Mouse (Mus musculus): ENCODE measurements around the gene Armc7. TPM values are rescaled to one million over a fixed set of nuclear protein-coding genes. Genes with fewer than 3 reads are reported as not detected.
A peak's percentile ranks its signal among the peaks of the same experiment; 100 is the strongest.
"Not testable (repeated sequence)": the region's sequence is repeated elsewhere in the genome, so short reads cannot be mapped to it uniquely, and the experiment has no call there.

The Armc7 gene
- total RNA-seq, 1 experiment from 2014 or later = 52.8 TPM

GRCm38 (mm10) chr11:115483278-115483677, 7.8 kb downstream of the Armc7 start:
- ATAC-seq (ENCODE audit: extremely low read depth, insufficient number of reproducible peaks, low FRiP score, poor library complexity, severe bottlenecking) = no peak

GRCm38 (mm10) chr11:115483726-115484125, 8.3 kb downstream of the Armc7 start:
- ATAC-seq (ENCODE audit: extremely low read depth, insufficient number of reproducible peaks, low FRiP score, poor library complexity, severe bottlenecking) = peak; percentile 75

DNA sequence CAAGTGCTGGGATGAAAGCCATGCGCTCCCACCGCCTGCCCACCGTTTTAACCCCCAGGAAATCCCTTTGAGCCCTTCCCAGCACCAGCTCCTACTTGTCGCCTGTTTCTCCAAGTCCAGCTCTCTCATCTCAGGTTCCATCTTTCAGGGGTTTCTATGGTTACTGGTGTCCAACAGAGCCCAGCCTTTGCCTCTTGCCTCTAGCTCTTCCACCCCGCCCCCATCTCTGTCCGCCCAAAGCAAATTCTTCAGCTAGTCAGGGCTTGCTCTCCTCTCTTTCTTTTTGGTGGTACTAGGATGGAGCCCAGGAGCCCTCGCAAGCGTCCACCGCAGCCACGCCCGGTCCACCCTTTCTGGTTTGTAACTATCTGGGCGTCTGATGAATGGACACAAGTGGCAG, 9.7 kb downstream of the Armc7 start:
- no peak for ATAC-seq (ENCODE audit: extremely low read depth, insufficient number of reproducible peaks, low FRiP score, poor library complexity, severe bottlenecking)

GRCm38 (mm10) chr11:115488551-115489104, 13.2 kb downstream of the Armc7 start:
- ATAC-seq (ENCODE audit: extremely low read depth, insufficient number of reproducible peaks, low FRiP score, poor library complexity, severe bottlenecking) = no peak

DNA sequence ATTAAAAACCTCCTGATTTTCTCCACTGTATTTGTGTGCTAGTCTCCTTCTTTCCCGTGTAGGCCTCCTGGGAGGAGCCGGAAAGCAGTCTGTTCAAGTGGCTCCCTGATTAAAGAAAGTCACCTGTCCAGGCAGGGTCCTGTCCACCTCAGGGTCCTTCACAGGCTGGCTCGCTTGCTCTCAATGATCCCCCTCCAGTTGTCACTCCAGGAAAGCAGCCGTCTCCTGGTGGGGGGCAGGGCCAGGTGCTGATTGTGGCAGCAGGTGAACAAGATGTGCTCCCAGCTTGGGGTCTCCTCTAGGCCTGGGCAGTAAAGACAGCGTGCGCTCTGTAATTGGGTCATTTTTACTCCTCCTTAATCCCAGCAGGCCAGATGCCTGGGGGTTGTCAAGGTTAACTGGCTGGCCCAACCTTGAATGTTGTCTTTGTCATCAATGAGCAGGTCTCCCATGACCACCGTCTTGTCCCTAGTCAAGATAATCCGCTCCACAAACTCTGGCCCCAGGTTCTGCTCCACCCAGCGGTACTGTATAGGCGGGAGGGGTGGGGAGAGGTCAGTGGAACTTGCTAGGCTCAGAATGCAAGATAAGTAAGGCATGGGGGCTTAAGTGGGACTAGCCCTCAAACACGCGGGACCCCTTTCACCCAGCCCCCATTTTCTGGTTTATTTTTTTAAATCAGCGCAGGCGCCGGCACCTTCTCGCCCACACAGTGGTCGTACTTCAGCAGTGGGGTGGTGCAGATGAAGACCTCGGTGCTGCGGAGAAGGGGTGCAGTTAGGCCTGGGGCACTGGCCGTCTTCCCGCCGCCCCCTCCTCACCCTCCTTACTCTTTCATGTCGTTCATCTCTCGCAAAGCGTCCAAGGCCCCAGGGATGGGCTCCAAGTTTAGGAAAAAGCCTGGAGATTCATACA, 15.2 kb downstream of the Armc7 start:
- no peak for ATAC-seq (ENCODE audit: extremely low read depth, insufficient number of reproducible peaks, low FRiP score, poor library complexity, severe bottlenecking)

- peak; percentile 89 for ATAC-seq (ENCODE audit: extremely low read depth, insufficient number of reproducible peaks, low FRiP score, poor library complexity, severe bottlenecking)
Measured at GRCm38 (mm10) chr11:115491356-115492083, 16.1 kb downstream of the Armc7 start, which contains the start of gene Nt5c. Gene Nt5c (minus strand): TSS chr11:115491862.

GRCm38 (mm10) chr11:115492387-115492786, 16.9 kb downstream of the Armc7 start:
- no peak for ATAC-seq (ENCODE audit: extremely low read depth, insufficient number of reproducible peaks, low FRiP score, poor library complexity, severe bottlenecking)

DNA sequence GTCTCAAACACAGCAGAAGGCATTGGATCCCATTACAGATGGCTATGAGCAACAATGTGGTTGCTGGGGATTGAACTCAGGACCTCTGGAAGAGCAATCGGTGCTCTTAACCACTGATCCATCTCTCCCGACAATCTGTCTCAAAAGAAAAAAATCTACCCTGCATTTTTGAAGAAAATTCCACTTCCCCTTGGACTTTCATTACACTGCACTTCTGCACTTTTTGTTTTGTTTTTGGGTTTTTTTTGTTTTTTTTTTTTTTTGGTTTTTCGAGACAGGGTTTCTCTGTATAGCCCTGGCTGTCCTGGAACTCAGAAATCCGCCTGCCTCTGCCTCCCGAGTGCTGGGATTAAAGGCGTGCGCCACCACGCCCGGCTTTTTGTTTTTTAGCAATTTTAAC, 21.1 kb downstream of the Armc7 start:
- ATAC-seq (ENCODE audit: extremely low read depth, insufficient number of reproducible peaks, low FRiP score, poor library complexity, severe bottlenecking) = not testable (repeated sequence)

GRCm38 (mm10) chr11:115502636-115503035, 27.2 kb downstream of the Armc7 start:
- no peak for ATAC-seq (ENCODE audit: extremely low read depth, insufficient number of reproducible peaks, low FRiP score, poor library complexity, severe bottlenecking)

DNA sequence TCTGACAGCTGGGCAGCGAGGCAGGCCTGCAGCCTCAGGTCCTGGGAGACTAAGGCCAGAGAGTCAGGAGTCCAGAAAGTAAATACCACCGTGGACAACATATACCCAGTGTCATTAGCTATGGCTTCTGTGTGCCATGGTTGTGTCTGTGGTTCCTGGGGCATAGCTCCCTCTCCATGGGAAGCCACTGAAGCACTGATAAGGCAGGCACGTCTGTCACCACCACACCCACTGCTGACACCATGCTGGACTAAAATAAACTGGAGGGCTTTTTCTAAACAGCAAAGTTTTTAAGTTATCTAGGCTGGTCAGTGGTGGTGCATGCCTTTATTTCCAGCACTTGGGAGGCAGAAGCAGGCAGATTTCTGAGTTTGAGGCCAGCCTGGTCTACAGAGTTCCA, 31.1 kb downstream of the Armc7 start:
- no peak for ATAC-seq (ENCODE audit: extremely low read depth, insufficient number of reproducible peaks, low FRiP score, poor library complexity, severe bottlenecking)

DNA sequence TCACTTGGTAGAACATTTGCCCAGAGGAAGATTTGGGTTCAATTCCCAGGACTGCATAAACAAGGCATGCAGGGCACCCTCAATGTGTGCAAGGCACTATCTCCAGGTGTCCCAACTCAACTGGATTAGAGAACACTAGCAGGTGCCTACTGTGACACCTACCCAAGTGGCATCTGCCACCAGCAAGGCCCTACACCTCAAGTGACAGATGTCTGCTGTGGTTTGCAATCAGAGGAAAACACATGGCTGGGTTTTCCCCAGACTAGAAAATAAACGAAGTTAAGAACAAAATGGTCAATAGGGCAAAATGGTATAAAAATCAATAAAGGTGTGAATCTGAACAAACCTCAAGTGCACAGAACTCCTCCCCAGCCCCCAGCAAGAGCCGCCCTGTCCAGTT, 32.6 kb downstream of the Armc7 start:
- no peak for ATAC-seq (ENCODE audit: extremely low read depth, insufficient number of reproducible peaks, low FRiP score, poor library complexity, severe bottlenecking)

GRCm38 (mm10) chr11:115509773-115510506, 34.5 kb downstream of the Armc7 start:
- ATAC-seq (ENCODE audit: extremely low read depth, insufficient number of reproducible peaks, low FRiP score, poor library complexity, severe bottlenecking) = no peak

- no peak for ATAC-seq (ENCODE audit: extremely low read depth, insufficient number of reproducible peaks, low FRiP score, poor library complexity, severe bottlenecking)
Measured at GRCm38 (mm10) chr11:115510507-115510888, 35.0 kb downstream of the Armc7 start.

- no peak for ATAC-seq (ENCODE audit: extremely low read depth, insufficient number of reproducible peaks, low FRiP score, poor library complexity, severe bottlenecking)
Measured at GRCm38 (mm10) chr11:115511121-115511520, 35.7 kb downstream of the Armc7 start.

DNA sequence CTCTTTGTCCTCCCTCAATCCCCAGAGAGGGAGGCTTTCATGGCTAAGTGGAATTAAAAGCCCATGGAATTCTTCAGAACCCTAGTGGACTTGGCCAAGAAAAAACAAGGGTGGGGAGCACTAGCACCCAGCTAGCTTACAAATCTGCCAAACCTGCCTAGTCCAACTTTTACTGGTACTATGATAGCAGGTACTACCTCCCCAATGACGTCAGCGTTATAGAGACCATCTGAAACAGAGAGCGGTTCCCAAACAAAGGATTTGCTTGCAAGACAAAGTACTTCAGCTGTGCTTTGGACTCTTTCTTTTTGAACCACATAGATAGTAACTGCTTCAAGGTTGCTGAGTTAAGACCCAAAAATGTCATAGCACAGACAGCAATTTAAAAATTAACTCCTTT, 36.5 kb downstream of the Armc7 start:
- ATAC-seq (ENCODE audit: extremely low read depth, insufficient number of reproducible peaks, low FRiP score, poor library complexity, severe bottlenecking) = no peak

GRCm38 (mm10) chr11:115512407-115513183, 37.1 kb downstream of the Armc7 start:
- ATAC-seq (ENCODE audit: extremely low read depth, insufficient number of reproducible peaks, low FRiP score, poor library complexity, severe bottlenecking) = peak; percentile 57

GRCm38 (mm10) chr11:115513271-115514237, 38.1 kb downstream of the Armc7 start:
- ATAC-seq (ENCODE audit: extremely low read depth, insufficient number of reproducible peaks, low FRiP score, poor library complexity, severe bottlenecking) = no peak
